Mouse (Mus musculus) adrenal gland, postnatal 4 days (tissue): ENCODE measurements around the gene Ccdc69. TPM values are rescaled to one million over a fixed set of nuclear protein-coding genes. Genes with fewer than 3 reads are reported as not detected.
A peak's percentile ranks its signal among the peaks of the same experiment; 100 is the strongest.
"Not testable (repeated sequence)": the region's sequence is repeated elsewhere in the genome, so short reads cannot be mapped to it uniquely, and the experiment has no call there.

Experiments used
- DNase-seq, 2 experiments: peaks; one replicate each; pipeline ENCODE4 v3.0.0; 2021 to 2022; ENCODE audit warnings: low spot score in 2 of 2, mixed read lengths in 2 of 2
- total RNA-seq, 2 experiments: library from RNA; stranded (reverse); gene quantifications; 2 replicates each; pipeline ENCODE4 v1.2.3; 2021

The Ccdc69 gene
- total RNA-seq, 2 experiments from 2014 or later: 4.9 to 5.0 TPM

DNA sequence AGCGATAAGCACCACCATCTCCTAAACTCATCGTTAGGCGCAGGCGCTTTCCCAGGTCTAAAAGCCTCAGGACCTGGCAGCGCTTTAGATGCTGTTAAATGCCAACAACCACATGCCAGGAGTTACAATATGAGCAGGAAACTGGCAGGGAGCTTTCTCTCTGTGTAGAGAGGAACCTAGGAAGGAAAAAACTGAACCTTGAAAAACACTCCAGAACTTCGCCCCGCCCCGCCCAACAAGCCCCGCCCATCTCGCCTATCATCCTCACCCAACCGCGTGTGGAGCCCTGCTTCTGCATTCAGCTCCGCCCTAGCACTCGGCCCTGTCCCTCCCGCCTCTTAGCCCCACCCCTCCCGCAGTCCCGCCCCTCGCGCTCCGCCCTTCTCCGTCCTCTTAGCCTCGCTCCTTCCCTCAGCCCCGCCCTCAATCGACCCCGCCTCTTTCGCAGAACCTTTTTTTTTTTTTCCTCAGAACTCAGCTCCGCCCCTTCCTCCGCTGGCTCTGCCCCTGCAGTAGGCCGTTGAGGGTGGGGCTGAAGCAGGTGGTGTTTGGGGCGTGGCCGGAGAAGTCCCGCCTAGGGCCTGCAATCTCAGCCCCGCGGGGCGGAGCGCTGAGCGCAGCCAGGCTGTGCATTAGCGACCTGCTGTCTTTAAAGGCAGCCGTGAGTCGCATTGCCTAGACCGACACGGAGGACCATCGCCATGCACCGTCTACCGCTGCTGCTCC is 19.7 kb upstream of the Ccdc69 start, which contains the start of gene Gm2a:
Gene Gm2a, plus strand, starts transcription at position 653 of the 726 bp plus-strand sequence.
- DNase-seq: peak; percentile 68 to 84

- DNase-seq: no peak
These were observed 19.0 kb upstream of the Ccdc69 start for GRCm38 (mm10) chr11:55096731-55097462.

DNA sequence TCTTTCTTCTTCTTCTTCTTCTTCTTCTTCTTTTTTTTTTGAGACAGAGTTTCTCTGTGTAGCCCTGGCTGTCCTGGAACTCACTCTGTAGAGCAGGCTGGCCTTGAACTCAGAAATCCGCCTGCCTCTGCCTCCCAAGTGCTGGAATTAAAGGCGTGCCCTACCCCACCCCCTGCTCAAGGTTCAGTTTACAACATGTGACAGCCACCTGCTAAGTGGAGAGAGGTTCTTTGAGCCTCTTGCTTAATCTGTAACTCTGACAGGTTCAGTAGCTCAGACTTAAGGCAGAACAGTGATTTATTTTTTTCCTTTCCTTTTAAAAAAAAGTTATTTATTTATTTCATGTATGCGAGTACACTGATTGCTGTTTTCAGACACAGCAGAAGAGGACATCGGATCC is 18.4 kb upstream of the Ccdc69 start:
- not testable (repeated sequence) for DNase-seq

- no peak for DNase-seq
These were observed 15.2 kb upstream of the Ccdc69 start for GRCm38 (mm10) chr11:55093096-55093495.

DNA sequence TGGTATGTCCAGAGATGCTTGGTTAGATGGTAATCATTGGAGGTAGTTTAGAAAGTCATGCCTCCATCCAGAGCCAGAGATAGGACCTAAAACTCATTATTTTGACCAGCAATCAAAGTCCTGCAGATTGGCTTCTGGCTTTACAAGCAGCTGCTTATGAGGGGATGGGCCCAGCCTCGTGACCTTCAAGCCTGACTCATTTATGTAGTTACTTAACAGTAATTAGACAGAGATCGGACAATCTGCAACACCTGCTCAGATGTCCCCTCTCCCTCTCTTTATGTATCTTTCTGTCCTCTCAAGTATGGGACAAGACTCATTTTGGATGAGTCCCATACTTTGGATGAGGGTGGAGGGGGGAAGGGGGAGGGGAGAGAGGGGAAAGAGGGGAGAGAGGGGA is 12.0 kb upstream of the Ccdc69 start:
- no peak for DNase-seq

- peak in 1 of 2 experiments; percentile 47 for DNase-seq
These were observed 9.1 kb upstream of the Ccdc69 start for GRCm38 (mm10) chr11:55087006-55087405.

DNA sequence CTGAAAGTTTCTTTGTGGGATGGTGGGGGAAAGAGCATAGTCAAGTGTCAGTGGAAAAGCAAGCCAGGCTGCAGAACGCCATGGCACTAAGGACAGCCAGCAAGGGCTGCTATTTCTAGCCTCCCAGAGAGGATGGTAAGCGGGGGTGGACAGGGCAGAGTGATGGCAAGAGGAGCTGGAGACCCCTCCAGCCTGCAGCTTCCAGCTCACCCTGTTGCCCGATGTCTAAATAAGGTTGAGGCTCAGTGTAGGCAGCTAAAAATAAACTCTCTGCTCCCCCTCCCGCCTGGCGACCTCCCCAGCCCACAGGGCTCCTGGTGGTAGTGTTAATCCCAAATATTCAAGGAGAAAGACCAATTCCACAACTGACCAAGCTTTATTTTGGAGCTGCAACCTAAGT is 7.5 kb upstream of the Ccdc69 start:
- no peak for DNase-seq

DNA sequence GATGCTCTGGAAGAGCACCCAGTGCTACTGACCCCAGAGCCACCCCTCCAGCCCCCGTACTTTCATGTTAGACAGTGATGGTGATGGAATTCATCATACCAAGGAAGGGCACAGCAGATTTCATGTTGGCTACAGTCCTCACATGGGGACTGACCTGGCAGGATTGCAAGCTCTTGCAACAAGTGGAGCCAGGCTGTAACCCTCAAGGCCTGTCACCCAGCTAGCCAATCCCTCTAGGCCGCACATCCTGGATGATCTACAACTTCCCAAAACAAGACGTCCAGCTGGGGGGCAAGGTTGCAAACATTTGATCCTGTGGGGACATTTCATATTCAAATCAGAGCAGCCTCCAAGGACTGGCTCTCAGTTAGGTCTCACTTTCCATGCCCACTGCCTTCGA is 6.7 kb upstream of the Ccdc69 start:
- peak in 1 of 2 experiments; percentile 31 for DNase-seq

GRCm38 (mm10) chr11:55081206-55081605 is 3.3 kb upstream of the Ccdc69 start:
- DNase-seq: no peak

GRCm38 (mm10) chr11:55079180-55079579 is 1.2 kb upstream of the Ccdc69 start:
- no peak for DNase-seq

GRCm38 (mm10) chr11:55078502-55078901 is 571 bp upstream of the Ccdc69 start:
- DNase-seq: no peak

DNA sequence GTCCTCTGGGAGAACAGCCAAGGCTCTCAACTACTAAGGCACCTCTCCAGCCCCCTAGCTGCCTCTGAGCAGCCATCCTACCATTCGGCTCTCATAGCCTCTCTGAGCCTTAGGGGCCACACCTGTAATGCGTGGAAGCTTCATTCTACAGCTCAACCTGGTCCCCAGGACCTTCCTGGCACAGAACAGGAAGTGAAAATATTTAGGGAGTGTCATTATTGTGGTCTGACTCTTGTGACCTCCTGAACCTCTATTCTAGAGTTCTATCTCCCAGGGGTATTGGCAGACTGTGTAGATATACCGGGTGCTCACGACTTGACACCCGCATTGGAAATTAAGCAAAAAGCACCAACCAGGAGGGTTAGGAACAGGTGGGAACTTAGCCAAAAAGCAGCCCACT is 1.7 kb downstream of the Ccdc69 start:
- DNase-seq: no peak

- no peak for DNase-seq
These were observed 2.3 kb downstream of the Ccdc69 start for GRCm38 (mm10) chr11:55075602-55076001.

- no peak for DNase-seq
These were observed 4.7 kb downstream of the Ccdc69 start for GRCm38 (mm10) chr11:55073191-55073590.

DNA sequence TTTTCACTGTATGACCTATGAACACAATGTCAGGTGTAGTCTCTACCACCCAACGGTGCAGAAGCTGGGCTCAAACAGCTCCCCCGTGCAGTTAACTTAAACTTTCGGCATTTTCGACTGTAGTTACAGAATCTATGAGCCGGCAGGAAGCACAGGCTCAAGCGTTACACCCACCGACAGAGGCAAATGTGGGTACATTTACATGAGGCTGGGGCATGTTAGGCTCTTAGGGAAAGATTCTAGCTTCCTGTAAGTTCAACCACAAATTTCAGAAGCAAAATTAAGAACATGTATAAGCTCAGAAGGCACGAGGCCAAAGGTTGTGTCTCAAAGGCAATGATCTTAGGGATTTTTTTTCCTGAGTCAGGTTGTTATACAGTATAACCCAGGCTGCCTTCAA is 5.5 kb downstream of the Ccdc69 start:
- DNase-seq: no peak

DNA sequence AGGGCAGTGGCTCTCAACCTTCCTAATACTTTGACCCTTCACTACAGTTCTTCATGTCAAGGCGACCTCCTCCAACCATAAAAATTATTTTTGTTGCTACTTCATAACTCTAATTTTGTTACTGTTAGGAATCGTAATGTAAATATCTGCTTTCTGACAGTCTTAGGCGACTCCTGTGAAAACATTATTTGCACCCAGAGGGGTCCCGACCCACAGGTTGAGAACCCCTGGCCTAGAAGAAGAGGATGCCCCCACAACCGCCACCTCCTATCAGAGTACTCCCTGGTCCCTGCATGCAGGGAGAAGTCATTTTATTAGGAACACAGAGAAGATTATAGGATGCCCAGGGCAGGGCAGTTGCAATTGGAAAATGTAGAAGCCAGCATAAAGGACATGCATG is 6.6 kb downstream of the Ccdc69 start:
- DNase-seq: no peak

- DNase-seq: no peak
These were observed 8.9 kb downstream of the Ccdc69 start for GRCm38 (mm10) chr11:55069023-55069422.

DNA sequence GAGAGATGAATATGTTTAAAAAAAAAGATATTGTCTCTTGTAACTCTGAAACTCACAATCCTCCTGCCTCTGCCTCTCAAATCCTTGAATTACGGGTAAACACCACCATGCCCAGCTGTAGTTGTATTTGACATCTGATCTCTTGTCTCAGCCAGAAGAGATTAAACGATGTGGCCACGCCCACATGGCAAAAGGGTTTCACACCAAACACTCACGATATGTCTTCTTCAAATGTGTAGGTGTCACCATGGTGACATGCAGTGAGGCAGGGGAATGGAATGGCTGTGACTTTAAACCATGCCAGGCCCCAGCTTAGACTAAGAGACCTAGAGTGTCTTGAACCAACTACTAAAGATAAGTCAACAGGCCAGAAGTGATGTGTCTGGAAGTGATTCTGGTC is 11.0 kb downstream of the Ccdc69 start:
- DNase-seq: no peak

DNA sequence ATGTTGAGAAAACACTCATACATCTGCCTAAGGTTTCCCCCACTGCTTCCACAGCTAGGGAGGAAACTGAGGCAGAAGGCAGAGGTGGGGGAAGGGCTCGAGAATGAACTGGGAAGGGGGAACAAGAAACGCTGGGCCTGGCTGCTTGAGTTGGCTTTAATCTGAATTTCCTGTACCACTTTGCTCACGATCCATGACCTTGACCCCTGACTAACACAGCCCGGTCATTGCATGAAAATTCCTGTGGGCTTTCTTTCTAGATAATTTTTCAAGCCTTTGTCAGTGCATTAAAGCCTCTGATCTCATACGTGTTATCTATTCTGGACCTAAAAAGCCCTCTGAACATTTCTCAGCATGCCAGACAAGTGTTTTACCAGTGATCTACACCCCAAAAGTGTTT is 15.1 kb downstream of the Ccdc69 start:
- no peak for DNase-seq

GRCm38 (mm10) chr11:55060802-55061201 is 17.1 kb downstream of the Ccdc69 start:
- no peak for DNase-seq

DNA sequence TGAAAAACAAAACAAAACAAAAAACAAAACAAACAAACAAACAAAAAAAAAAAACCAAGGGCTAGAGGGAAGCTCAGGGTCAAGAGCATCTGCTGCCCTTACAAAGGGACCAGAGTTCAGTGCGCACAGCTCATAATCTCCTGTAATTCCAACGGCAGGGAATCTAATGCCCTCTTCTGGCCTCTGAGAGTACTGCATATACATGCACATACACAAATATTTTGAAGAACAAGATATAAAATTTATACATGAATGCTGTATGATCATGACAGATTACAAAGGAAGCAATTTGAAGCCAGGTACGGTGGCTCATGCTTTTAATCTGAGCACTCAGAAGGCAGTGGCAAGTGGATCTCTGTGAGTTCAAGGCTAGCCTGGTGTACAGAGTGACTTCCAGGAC is 20.4 kb downstream of the Ccdc69 start:
- no peak for DNase-seq

DNA sequence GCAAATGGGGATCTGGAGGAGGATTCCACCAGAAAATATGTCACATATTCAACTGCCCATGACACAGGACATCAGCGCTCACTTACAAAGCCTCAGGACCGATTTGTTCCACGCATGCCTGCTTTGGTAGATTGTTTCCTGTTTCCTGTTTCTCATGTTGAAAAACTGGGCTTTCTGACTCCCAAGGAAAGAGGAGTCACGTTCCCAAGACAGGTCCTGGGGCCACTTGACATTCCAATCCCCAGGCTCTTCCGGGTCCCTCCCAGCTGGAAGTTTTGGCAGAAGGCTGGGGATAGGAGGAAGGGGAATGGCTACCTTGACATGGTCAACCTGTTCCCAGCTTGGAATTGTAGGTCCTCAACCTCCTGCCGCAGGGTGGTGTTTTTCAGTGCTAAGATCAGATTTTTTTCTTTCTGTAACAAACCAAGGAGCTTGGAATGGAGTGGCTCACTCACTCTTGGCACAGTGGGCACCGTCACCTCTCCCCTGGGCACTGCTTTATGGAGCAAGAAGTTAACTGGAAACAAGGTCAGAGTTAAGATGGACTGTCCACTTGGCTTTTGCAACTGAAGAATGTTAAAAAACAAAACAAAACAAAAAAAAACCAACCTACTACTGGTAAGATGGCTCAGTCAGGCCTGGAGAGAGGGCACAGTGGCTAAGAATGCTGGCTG is 27.0 kb downstream of the Ccdc69 start:
- no peak for DNase-seq
